Mouse (Mus musculus) layer of hippocampus, adult 18-20 months (tissue): ENCODE results near the gene Lmf1. TPM values are rescaled to one million over a fixed set of nuclear protein-coding genes. Genes with fewer than 3 reads are reported as not detected.

Experiments
- DNase-seq, 2 experiments: peaks; one replicate each; pipeline ENCODE4 v3.0.0; 2022; ENCODE audit warnings: low spot score in 2 of 2
- total RNA-seq, 2 experiments: library from RNA; stranded (reverse); gene quantifications; 2 replicates each; pipeline ENCODE4 v1.2.3; 2021

Gene Lmf1
- total RNA-seq, 2 experiments from 2014 or later: 24.9 to 25.6 TPM

GRCm38 (mm10) chr17:25637986-25638385, 59.1 kb downstream of the Lmf1 start:
- DNase-seq: no peak

GRCm38 (mm10) chr17:25638442-25638841, 59.6 kb downstream of the Lmf1 start:
- DNase-seq: no peak

- DNase-seq: no peak
Observed at GRCm38 (mm10) chr17:25640956-25641355, 62.1 kb downstream of the Lmf1 start.

- DNase-seq: peak in 1 of 2 experiments; percentile 63
Observed at GRCm38 (mm10) chr17:25642032-25642431, 63.1 kb downstream of the Lmf1 start.

- no peak for DNase-seq
Observed at GRCm38 (mm10) chr17:25643517-25644294, 64.8 kb downstream of the Lmf1 start.

GRCm38 (mm10) chr17:25644761-25645160, 65.9 kb downstream of the Lmf1 start:
- no peak for DNase-seq

- DNase-seq: no peak
Observed at GRCm38 (mm10) chr17:25645661-25646060, 66.8 kb downstream of the Lmf1 start.

- no peak for DNase-seq
Observed at GRCm38 (mm10) chr17:25647901-25648300, 69.0 kb downstream of the Lmf1 start.

GRCm38 (mm10) chr17:25648678-25649216, 69.9 kb downstream of the Lmf1 start:
- DNase-seq: no peak

GRCm38 (mm10) chr17:25650726-25651125, 71.8 kb downstream of the Lmf1 start:
- DNase-seq: no peak

GRCm38 (mm10) chr17:25652272-25652671, 73.4 kb downstream of the Lmf1 start:
- DNase-seq: no peak

GRCm38 (mm10) chr17:25656142-25656825, 77.4 kb downstream of the Lmf1 start:
- no peak for DNase-seq

- no peak for DNase-seq
Observed at GRCm38 (mm10) chr17:25656826-25657189, 77.9 kb downstream of the Lmf1 start.

- DNase-seq: no peak
Observed at GRCm38 (mm10) chr17:25663213-25663835, 84.4 kb downstream of the Lmf1 start.

- DNase-seq: no peak
Observed at GRCm38 (mm10) chr17:25665485-25665884, 86.6 kb downstream of the Lmf1 start.

- no peak for DNase-seq
Observed at GRCm38 (mm10) chr17:25665891-25666290, 87.0 kb downstream of the Lmf1 start.

- no peak for DNase-seq
Observed at GRCm38 (mm10) chr17:25668481-25669055, 89.7 kb downstream of the Lmf1 start.

GRCm38 (mm10) chr17:25672982-25673381, 94.1 kb downstream of the Lmf1 start:
- peak in 1 of 2 experiments; percentile 38 for DNase-seq

GRCm38 (mm10) chr17:25677969-25678368, 99.1 kb downstream of the Lmf1 start:
- no peak for DNase-seq

GRCm38 (mm10) chr17:25679818-25680217, 100.9 kb downstream of the Lmf1 start:
- DNase-seq: no peak

- DNase-seq: no peak
Observed at GRCm38 (mm10) chr17:25681636-25682035, 102.8 kb downstream of the Lmf1 start.

- DNase-seq: no peak
Observed at GRCm38 (mm10) chr17:25686323-25686722, 107.4 kb downstream of the Lmf1 start.
